Mouse (Mus musculus) brain, embryonic 14.5 days (tissue): ENCODE measurements around the gene Apoa4.

Experiments used
- CTCF ChIP-seq: fragments of 200-500 bp; IDR thresholded peaks from 2 replicates; pipeline ENCODE4 v1.5.1; 2012; ENCODE audit warnings: inconsistent platforms, mild to moderate bottlenecking, moderate library complexity, borderline replicate concordance; ENCODE audit not compliant: insufficient read depth, insufficient read length; ENCODE audit errors: extremely low read depth
- POLR2A ChIP-seq: fragments of 200-500 bp; IDR thresholded peaks from 2 replicates; pipeline ENCODE4 v1.6.1; 2012; ENCODE audit warnings: mild to moderate bottlenecking, inconsistent platforms, borderline replicate concordance; ENCODE audit not compliant: poor library complexity, insufficient read depth, insufficient read length, severe bottlenecking; ENCODE audit errors: extremely low read depth

GRCm38 (mm10) chr9:46191234-46191633 is 49.3 kb upstream of the Apoa4 start:
- TF ChIP-seq CTCF (no peak), POLR2A (no peak)
